Mouse (Mus musculus): ENCODE measurements around the gene Slc23a2. TPM values are rescaled to one million over a fixed set of nuclear protein-coding genes. Genes with fewer than 3 reads are reported as not detected.

Gene Slc23a2
- polyA plus RNA-seq, 1 experiment from 2014 or later = 14.2 TPM

DNA sequence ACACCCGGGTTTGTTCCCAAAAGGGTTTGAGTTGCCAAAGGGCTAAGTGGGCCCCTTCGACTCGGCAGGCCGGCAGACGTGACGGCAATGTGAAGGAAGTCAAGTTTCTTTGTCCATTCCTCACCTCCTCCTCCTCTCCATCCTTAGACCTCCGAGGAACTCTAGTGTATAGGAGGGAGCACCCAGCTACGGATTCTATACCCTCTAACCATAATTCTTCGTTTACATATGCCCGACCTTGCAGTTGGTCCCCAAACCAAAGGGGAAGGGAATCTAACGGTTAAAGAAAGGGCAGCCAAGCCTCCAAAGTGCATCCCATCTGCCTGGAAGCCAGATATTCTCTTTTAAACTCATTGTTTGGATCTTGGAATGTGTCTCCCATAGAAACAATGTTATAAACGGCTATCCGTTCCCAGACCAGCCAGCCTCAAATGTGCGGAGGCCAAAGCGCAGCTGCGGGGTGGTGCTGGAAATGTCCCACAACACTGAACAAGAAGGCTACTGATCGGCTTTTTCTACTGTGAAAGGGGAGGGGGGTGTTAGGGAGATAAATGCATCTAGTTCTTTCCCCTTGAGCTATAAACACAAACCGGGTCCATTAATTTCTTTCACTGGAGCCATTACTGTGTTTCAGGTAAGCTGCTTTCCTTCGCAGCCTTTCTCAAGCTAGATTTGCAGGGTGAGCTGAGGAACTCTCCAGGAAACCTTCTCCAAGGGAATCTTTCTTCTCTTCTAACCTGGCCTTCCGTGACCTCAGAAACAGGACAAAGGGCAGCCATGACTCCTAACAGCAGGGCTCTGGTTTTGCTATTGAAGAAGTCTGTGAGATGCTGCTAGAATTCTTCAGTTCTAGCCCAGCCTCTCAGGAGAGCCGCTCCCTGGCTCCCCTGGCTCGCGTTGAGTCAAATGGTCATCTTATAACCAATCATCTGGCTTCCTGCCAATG is 114.2 kb downstream of the Slc23a2 start:
- peaks cover 4% of the 10 kb centered on the region; the same call in 1 of the 2 replicates for H3K27me3 ChIP-seq (ENCODE audit: control insufficient read depth, insufficient read depth, low read length)
- peak overlapping the region; percentile 53 for H3K4me3 ChIP-seq (ENCODE audit: low read depth, low read length)
- peak; percentile 28 for ATAC-seq (replicated peaks; ENCODE audit: low FRiP score)
- peak overlapping the region; percentile 73 for H3K9ac ChIP-seq (ENCODE audit: low read length)
- peak overlapping the region; percentile 82 for H3K27ac ChIP-seq (ENCODE audit: low read depth, low read length)
- H3K4me2 ChIP-seq (ENCODE audit: low read depth, low read length, severe bottlenecking) = peak overlapping the region; percentile 94
- DNase-seq (ENCODE audit: low spot score) = peak; percentile 60
- H3K9me3 ChIP-seq (ENCODE audit: control insufficient read depth, low read length) = no peaks in the 10 kb centered on the region
- WGBS = 5% methylated on average over 23 of the region's 23 CpGs
- H3K4me1 ChIP-seq (replicated peaks; ENCODE audit: control insufficient read depth, insufficient read depth, low read length) = peaks cover 9% of the 10 kb centered on the region
- no peaks in the 10 kb centered on the region for H3K36me3 ChIP-seq (ENCODE audit: control insufficient read depth, insufficient read depth, low read length)

- peaks cover 9% of the 10 kb centered on the region for H3K4me1 ChIP-seq (replicated peaks; ENCODE audit: control insufficient read depth, insufficient read depth, low read length)
- H3K27me3 ChIP-seq (ENCODE audit: control insufficient read depth, insufficient read depth, low read length) = peaks cover 4% of the 10 kb centered on the region; the same call in 1 of the 2 replicates
- under 1% methylated on average over 41 of the region's 48 CpGs for whole genome bisulfite sequencing
- peak within 1 kb of the TSS; percentile 82 for H3K27ac ChIP-seq (ENCODE audit: low read depth, low read length)
- peak within 1 kb of the TSS; percentile 73 for H3K9ac ChIP-seq (ENCODE audit: low read length)
- ATAC-seq (replicated peaks; ENCODE audit: low FRiP score) (peak; percentile 93), DNase-seq (ENCODE audit: low spot score) (peak; percentile 95)
- peak within 1 kb of the TSS; percentile 53 for H3K4me3 ChIP-seq (ENCODE audit: low read depth, low read length)
- peak within 1 kb of the TSS; percentile 94 for H3K4me2 ChIP-seq (ENCODE audit: low read depth, low read length, severe bottlenecking)
- no peaks in the 10 kb centered on the region for H3K9me3 ChIP-seq (ENCODE audit: control insufficient read depth, low read length)
- no peaks in the 10 kb centered on the region for H3K36me3 ChIP-seq (ENCODE audit: control insufficient read depth, insufficient read depth, low read length)
These were observed 115.1 kb downstream of the Slc23a2 start, which contains the start of gene Rassf2 for GRCm38 (mm10) chr2:132029646-132030417. Gene Rassf2 (minus strand): TSS chr2:132030258.

GRCm38 (mm10) chr2:132028894-132029605 is 115.9 kb downstream of the Slc23a2 start:
- Histone ChIP-seq H3K9ac (ENCODE audit: low read length) (peak overlapping the region; percentile 73), H3K27ac (ENCODE audit: low read depth, low read length) (peak overlapping the region; percentile 46; the same call in 1 of the 2 replicates), H3K36me3 (ENCODE audit: control insufficient read depth, insufficient read depth, low read length) (no peaks in the 10 kb centered on the region), H3K9me3 (ENCODE audit: control insufficient read depth, low read length) (no peaks in the 10 kb centered on the region), H3K4me2 (ENCODE audit: low read depth, low read length, severe bottlenecking) (peak overlapping the region; percentile 94), H3K27me3 (ENCODE audit: control insufficient read depth, insufficient read depth, low read length) (peaks cover 4% of the 10 kb centered on the region; the same call in 1 of the 2 replicates), H3K4me3 (ENCODE audit: low read depth, low read length) (peak overlapping the region; percentile 53), H3K4me1 (replicated peaks; ENCODE audit: control insufficient read depth, insufficient read depth, low read length) (peaks cover 9% of the 10 kb centered on the region)
- DNase-seq (ENCODE audit: low spot score) = peak; percentile 72
- WGBS = under 1% methylated on average over 36 of the region's 36 CpGs
- peak; percentile 21 for ATAC-seq (replicated peaks; ENCODE audit: low FRiP score)

GRCm38 (mm10) chr2:132028107-132028506 is 116.8 kb downstream of the Slc23a2 start:
- 33% methylated on average over 5 of the region's 5 CpGs for WGBS
- Histone ChIP-seq H3K27me3 (ENCODE audit: control insufficient read depth, insufficient read depth, low read length) (peaks cover 4% of the 10 kb centered on the region; the same call in 1 of the 2 replicates), H3K9ac (ENCODE audit: low read length) (peak overlapping the region; percentile 73), H3K4me1 (replicated peaks; ENCODE audit: control insufficient read depth, insufficient read depth, low read length) (peaks cover 9% of the 10 kb centered on the region), H3K4me2 (ENCODE audit: low read depth, low read length, severe bottlenecking) (peak overlapping the region; percentile 94), H3K36me3 (ENCODE audit: control insufficient read depth, insufficient read depth, low read length) (no peaks in the 10 kb centered on the region), H3K27ac (ENCODE audit: low read depth, low read length) (no peak overlapping the region), H3K9me3 (ENCODE audit: control insufficient read depth, low read length) (no peaks in the 10 kb centered on the region), H3K4me3 (ENCODE audit: low read depth, low read length) (peak overlapping the region; percentile 53)
- DNase-seq (ENCODE audit: low spot score) = no peak
- ATAC-seq (replicated peaks; ENCODE audit: low FRiP score) = no peak

GRCm38 (mm10) chr2:132027366-132027765 is 117.5 kb downstream of the Slc23a2 start:
- 59% methylated on average over 5 of the region's 5 CpGs for WGBS
- no peaks in the 10 kb centered on the region for H3K9me3 ChIP-seq (ENCODE audit: control insufficient read depth, low read length)
- H3K36me3 ChIP-seq (ENCODE audit: control insufficient read depth, insufficient read depth, low read length) = no peaks in the 10 kb centered on the region
- peaks cover 4% of the 10 kb centered on the region; the same call in 1 of the 2 replicates for H3K27me3 ChIP-seq (ENCODE audit: control insufficient read depth, insufficient read depth, low read length)
- peak overlapping the region; percentile 94; the same call in 1 of the 2 replicates for H3K4me2 ChIP-seq (ENCODE audit: low read depth, low read length, severe bottlenecking)
- ATAC-seq (replicated peaks; ENCODE audit: low FRiP score) (no peak), DNase-seq (ENCODE audit: low spot score) (no peak)
- no peak overlapping the region for H3K9ac ChIP-seq (ENCODE audit: low read length)
- H3K4me1 ChIP-seq (replicated peaks; ENCODE audit: control insufficient read depth, insufficient read depth, low read length) = peaks cover 9% of the 10 kb centered on the region
- H3K27ac ChIP-seq (ENCODE audit: low read depth, low read length) = no peak overlapping the region
- no peak overlapping the region for H3K4me3 ChIP-seq (ENCODE audit: low read depth, low read length)

GRCm38 (mm10) chr2:132024028-132024427 is 120.9 kb downstream of the Slc23a2 start:
- no peak for DNase-seq (ENCODE audit: low spot score)
- no peaks in the 10 kb centered on the region; the same call in 1 of the 2 replicates for H3K4me1 ChIP-seq (replicated peaks; ENCODE audit: control insufficient read depth, insufficient read depth, low read length)
- 87% methylated on average over 4 of the region's 4 CpGs for WGBS
- no peaks in the 10 kb centered on the region for H3K36me3 ChIP-seq (ENCODE audit: control insufficient read depth, insufficient read depth, low read length)
- no peak overlapping the region for H3K27ac ChIP-seq (ENCODE audit: low read depth, low read length)
- no peak overlapping the region for H3K4me3 ChIP-seq (ENCODE audit: low read depth, low read length)
- H3K9ac ChIP-seq (ENCODE audit: low read length) = no peak overlapping the region
- peaks cover 4% of the 10 kb centered on the region; the same call in 1 of the 2 replicates for H3K27me3 ChIP-seq (ENCODE audit: control insufficient read depth, insufficient read depth, low read length)
- H3K9me3 ChIP-seq (ENCODE audit: control insufficient read depth, low read length) = no peaks in the 10 kb centered on the region
- ATAC-seq (replicated peaks; ENCODE audit: low FRiP score) = no peak
- H3K4me2 ChIP-seq (ENCODE audit: low read depth, low read length, severe bottlenecking) = no peak overlapping the region

DNA sequence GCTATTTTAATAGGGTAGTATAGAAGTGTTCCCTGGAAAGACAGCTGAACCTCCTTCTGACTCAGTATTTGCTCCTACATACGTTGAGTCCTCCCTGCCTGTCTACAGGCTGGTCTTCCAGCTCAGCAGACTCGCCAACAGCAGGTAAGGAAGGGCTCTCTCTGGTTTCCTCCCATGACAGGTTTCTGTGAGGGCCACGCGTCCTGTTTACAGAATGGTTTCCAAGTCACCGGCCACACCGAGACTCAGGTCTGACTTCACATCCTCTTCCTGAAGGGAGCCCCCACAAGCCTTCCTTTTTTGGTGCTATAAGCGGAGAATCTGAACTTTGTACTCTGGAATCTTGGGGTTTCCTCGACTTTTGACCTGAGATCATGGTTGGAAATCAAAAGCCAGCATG is 122.3 kb downstream of the Slc23a2 start:
- WGBS = 86% methylated on average over 8 of the region's 8 CpGs
- Histone ChIP-seq H3K9me3 (ENCODE audit: control insufficient read depth, low read length) (no peaks in the 10 kb centered on the region), H3K9ac (ENCODE audit: low read length) (no peak overlapping the region), H3K4me1 (replicated peaks; ENCODE audit: control insufficient read depth, insufficient read depth, low read length) (no peaks in the 10 kb centered on the region), H3K27ac (ENCODE audit: low read depth, low read length) (no peak overlapping the region), H3K27me3 (ENCODE audit: control insufficient read depth, insufficient read depth, low read length) (no peaks in the 10 kb centered on the region), H3K4me2 (ENCODE audit: low read depth, low read length, severe bottlenecking) (no peak overlapping the region), H3K4me3 (ENCODE audit: low read depth, low read length) (no peak overlapping the region), H3K36me3 (ENCODE audit: control insufficient read depth, insufficient read depth, low read length) (no peaks in the 10 kb centered on the region)
- DNase-seq (ENCODE audit: low spot score) (no peak), ATAC-seq (replicated peaks; ENCODE audit: low FRiP score) (no peak)

GRCm38 (mm10) chr2:132021616-132022015 is 123.3 kb downstream of the Slc23a2 start:
- no peak overlapping the region for H3K4me3 ChIP-seq (ENCODE audit: low read depth, low read length)
- no peak overlapping the region for H3K4me2 ChIP-seq (ENCODE audit: low read depth, low read length, severe bottlenecking)
- H3K9ac ChIP-seq (ENCODE audit: low read length) = no peak overlapping the region
- WGBS = 77% methylated on average over 4 of the region's 4 CpGs
- no peaks in the 10 kb centered on the region for H3K9me3 ChIP-seq (ENCODE audit: control insufficient read depth, low read length)
- no peak overlapping the region for H3K27ac ChIP-seq (ENCODE audit: low read depth, low read length)
- ATAC-seq (replicated peaks; ENCODE audit: low FRiP score) = no peak
- no peak for DNase-seq (ENCODE audit: low spot score)
- no peaks in the 10 kb centered on the region for H3K36me3 ChIP-seq (ENCODE audit: control insufficient read depth, insufficient read depth, low read length)
- H3K4me1 ChIP-seq (replicated peaks; ENCODE audit: control insufficient read depth, insufficient read depth, low read length) = no peaks in the 10 kb centered on the region
- no peaks in the 10 kb centered on the region for H3K27me3 ChIP-seq (ENCODE audit: control insufficient read depth, insufficient read depth, low read length)

Data from forebrain, embryonic 11.5 days (tissue).